Mouse (Mus musculus) ES-E14 (cell line): ENCODE results near the gene Dapk1.

Source experiments
- CHD2 ChIP-seq: IDR thresholded peaks from 2 replicates; pipeline ENCODE4 v1.6.1; 2014; ENCODE audit warnings: mild to moderate bottlenecking, low read depth, low read length, inconsistent platforms
- HCFC1 ChIP-seq: IDR thresholded peaks from 2 replicates; pipeline ENCODE4 v1.6.1; 2012; ENCODE audit warnings: low read length, inconsistent platforms, borderline replicate concordance; ENCODE audit not compliant: insufficient read depth
- MAFK ChIP-seq: IDR thresholded peaks from 2 replicates; pipeline ENCODE4 v1.6.1; 2014; ENCODE audit warnings: mild to moderate bottlenecking, low read depth, low read length, inconsistent platforms; ENCODE audit not compliant: insufficient read depth
- ZC3H11A ChIP-seq: IDR thresholded peaks from 2 replicates; pipeline ENCODE4 v1.6.1; 2012; ENCODE audit warnings: low read depth, mild to moderate bottlenecking, inconsistent platforms, low read length, borderline replicate concordance
- ZNF384 ChIP-seq: IDR thresholded peaks from 2 replicates; pipeline ENCODE4 v1.6.1; 2012; ENCODE audit warnings: low read depth, low read length, inconsistent platforms

- TF ChIP-seq ZNF384 (no peak), CHD2 (no peak), MAFK (no peak), ZC3H11A (no peak), HCFC1 (no peak)
Measured at GRCm38 (mm10) chr13:60615057-60615650, 13.4 kb downstream of the Dapk1 start.
